Mouse (Mus musculus): ENCODE data around the gene Rorb.

Gene Rorb

GRCm38 (mm10) chr19:19110793-19111427, at the start of gene Rorb:
TSS of gene Rorb (minus strand) at chr19:19111196.
- DNase-seq = peak; percentile 83

- DNase-seq = no peak
Observed at GRCm38 (mm10) chr19:19148847-19149246, 37.9 kb upstream of the Rorb start.

GRCm38 (mm10) chr19:19144447-19144846, 33.5 kb upstream of the Rorb start:
- no peak for DNase-seq

- no peak for DNase-seq
Observed at GRCm38 (mm10) chr19:19136856-19137255, 25.9 kb upstream of the Rorb start.

- DNase-seq = no peak
Observed at GRCm38 (mm10) chr19:19135838-19136237, 24.8 kb upstream of the Rorb start.

- no peak for DNase-seq
Observed at GRCm38 (mm10) chr19:19122324-19122723, 11.3 kb upstream of the Rorb start.

GRCm38 (mm10) chr19:19112180-19112579, 1.2 kb upstream of the Rorb start:
- DNase-seq = no peak

- no peak for DNase-seq
Observed at GRCm38 (mm10) chr19:19111428-19112170, 603 bp upstream of the Rorb start.

- peak; percentile 59 for DNase-seq
Observed at GRCm38 (mm10) chr19:19110011-19110768, 806 bp downstream of the Rorb start.

GRCm38 (mm10) chr19:19108596-19109381, 2.2 kb downstream of the Rorb start:
- DNase-seq = no peak

- no peak for DNase-seq
Observed at GRCm38 (mm10) chr19:19104581-19104980, 6.4 kb downstream of the Rorb start.

GRCm38 (mm10) chr19:19097149-19097548, 13.8 kb downstream of the Rorb start:
- no peak for DNase-seq

- DNase-seq = no peak
Observed at GRCm38 (mm10) chr19:19089427-19089826, 21.6 kb downstream of the Rorb start.

GRCm38 (mm10) chr19:19077880-19078279, 33.1 kb downstream of the Rorb start:
- no peak for DNase-seq

GRCm38 (mm10) chr19:19074756-19075155, 36.2 kb downstream of the Rorb start:
- no peak for DNase-seq

GRCm38 (mm10) chr19:19058710-19059398, 52.1 kb downstream of the Rorb start:
- DNase-seq = no peak

- DNase-seq = no peak
Observed at GRCm38 (mm10) chr19:19058201-19058600, 52.8 kb downstream of the Rorb start.

- no peak for DNase-seq
Observed at GRCm38 (mm10) chr19:19043138-19043537, 67.9 kb downstream of the Rorb start.

GRCm38 (mm10) chr19:19040800-19041199, 70.2 kb downstream of the Rorb start:
- no peak for DNase-seq

GRCm38 (mm10) chr19:19034482-19035315, 76.3 kb downstream of the Rorb start:
- no peak for DNase-seq

- DNase-seq = no peak
Observed at GRCm38 (mm10) chr19:19033974-19034373, 77.0 kb downstream of the Rorb start.

Measured in right cerebral cortex, postnatal 25 days (tissue).